Mouse (Mus musculus): ENCODE data around the gene Spint1. TPM values are rescaled to one million over a fixed set of nuclear protein-coding genes. Genes with fewer than 3 reads are reported as not detected.
A peak's percentile ranks its signal among the peaks of the same experiment; 100 is the strongest.

Gene Spint1
- polyA plus RNA-seq, 1 experiment, result 0.82 TPM

GRCm38 (mm10) chr2:119262978-119263377 is 25.8 kb downstream of the Spint1 start:
- H3K79me2 ChIP-seq (ENCODE audit: control insufficient read depth, insufficient read depth), result no peaks in the 10 kb centered on the region
- no peaks in the 10 kb centered on the region for H3K27me3 ChIP-seq (ENCODE audit: control insufficient read depth, insufficient read depth, insufficient read length)
- no peak overlapping the region for H3K4me3 ChIP-seq (ENCODE audit: insufficient read depth, poor library complexity, severe bottlenecking)
- peak overlapping the region; percentile 33 for H3ac ChIP-seq (ENCODE audit: control insufficient read depth, insufficient read length, low read depth)
- H3K36me3 ChIP-seq (ENCODE audit: control insufficient read depth, insufficient read depth), result no peaks in the 10 kb centered on the region
- peak; percentile 12 for TF ChIP-seq MYOD1 (IDR thresholded peaks at IDR 0.05; ENCODE audit: control insufficient read depth, insufficient read length, low read depth)
- no peak for TF ChIP-seq MYOG (IDR thresholded peaks at IDR 0.05; ENCODE audit: control insufficient read depth, extremely low read depth, insufficient read length)
- peak; percentile 79 for TF ChIP-seq MAX (IDR thresholded peaks at IDR 0.05)
- peak; percentile 59 for TF ChIP-seq CEBPB (IDR thresholded peaks at IDR 0.05; ENCODE audit: low read depth)
- no peaks in the 10 kb centered on the region for H3K79me3 ChIP-seq (ENCODE audit: low read depth)

GRCm38 (mm10) chr2:119263813-119264212 is 26.7 kb downstream of the Spint1 start:
- Histone ChIP-seq H3ac (ENCODE audit: control insufficient read depth, insufficient read length, low read depth) (no peak overlapping the region), H3K79me2 (ENCODE audit: control insufficient read depth, insufficient read depth) (no peaks in the 10 kb centered on the region), H3K36me3 (ENCODE audit: control insufficient read depth, insufficient read depth) (no peaks in the 10 kb centered on the region), H3K79me3 (ENCODE audit: low read depth) (no peaks in the 10 kb centered on the region), H3K27me3 (ENCODE audit: control insufficient read depth, insufficient read depth, insufficient read length) (no peaks in the 10 kb centered on the region), H3K4me3 (ENCODE audit: insufficient read depth, poor library complexity, severe bottlenecking) (no peak overlapping the region)
- TF ChIP-seq USF1 (IDR thresholded peaks at IDR 0.05; ENCODE audit: low read depth) (no peak), MAX (IDR thresholded peaks at IDR 0.05) (no peak), CTCF (IDR thresholded peaks at IDR 0.05; ENCODE audit: control insufficient read depth, insufficient read depth, insufficient read length) (no peak)

- Histone ChIP-seq H3K79me3 (ENCODE audit: low read depth) (no peaks in the 10 kb centered on the region), H3ac (ENCODE audit: control insufficient read depth, insufficient read length, low read depth) (no peak overlapping the region), H3K4me3 (ENCODE audit: insufficient read depth, poor library complexity, severe bottlenecking) (no peak overlapping the region), H3K36me3 (ENCODE audit: control insufficient read depth, insufficient read depth) (no peaks in the 10 kb centered on the region), H3K27me3 (ENCODE audit: control insufficient read depth, insufficient read depth, insufficient read length) (no peaks in the 10 kb centered on the region), H3K79me2 (ENCODE audit: control insufficient read depth, insufficient read depth) (no peaks in the 10 kb centered on the region)
- TF ChIP-seq FOSL1 (IDR thresholded peaks at IDR 0.05; ENCODE audit: insufficient read depth, low read length, poor library complexity, severe bottlenecking), result no peak
- no peak for TF ChIP-seq MAX (IDR thresholded peaks at IDR 0.05)
- TF ChIP-seq CEBPB (IDR thresholded peaks at IDR 0.05; ENCODE audit: low read depth), result no peak
- no peak for TF ChIP-seq CTCF (IDR thresholded peaks at IDR 0.05; ENCODE audit: control insufficient read depth, insufficient read depth, insufficient read length)
- no peak for TF ChIP-seq MYOD1 (IDR thresholded peaks at IDR 0.05; ENCODE audit: control insufficient read depth, insufficient read length, low read depth)
- no peak for TF ChIP-seq USF1 (IDR thresholded peaks at IDR 0.05; ENCODE audit: low read depth)
- no peak for TF ChIP-seq MYOG (IDR thresholded peaks at IDR 0.05; ENCODE audit: control insufficient read depth, extremely low read depth, insufficient read length)
These were observed 33.1 kb downstream of the Spint1 start for GRCm38 (mm10) chr2:119270286-119270642.

GRCm38 (mm10) chr2:119270643-119271331 is 33.6 kb downstream of the Spint1 start, which contains the start of gene Rhov:
Rhov (minus strand) TSS chr2:119271272.
- H3ac ChIP-seq (ENCODE audit: control insufficient read depth, insufficient read length, low read depth), result peak within 1 kb of the TSS; percentile 43
- H3K4me3 ChIP-seq (ENCODE audit: insufficient read depth, poor library complexity, severe bottlenecking), result peak within 1 kb of the TSS; percentile 21
- H3K79me2 ChIP-seq (ENCODE audit: control insufficient read depth, insufficient read depth), result no peaks in the 10 kb centered on the region
- no peak for TF ChIP-seq MAX (IDR thresholded peaks at IDR 0.05)
- TF ChIP-seq CTCF (IDR thresholded peaks at IDR 0.05; ENCODE audit: control insufficient read depth, insufficient read depth, insufficient read length), result peak; percentile 57
- no peaks in the 10 kb centered on the region for H3K36me3 ChIP-seq (ENCODE audit: control insufficient read depth, insufficient read depth)
- no peaks in the 10 kb centered on the region for H3K27me3 ChIP-seq (ENCODE audit: control insufficient read depth, insufficient read depth, insufficient read length)
- H3K79me3 ChIP-seq (ENCODE audit: low read depth), result no peaks in the 10 kb centered on the region

- Histone ChIP-seq H3K27me3 (ENCODE audit: control insufficient read depth, insufficient read depth, insufficient read length) (no peaks in the 10 kb centered on the region), H3K79me3 (ENCODE audit: low read depth) (no peaks in the 10 kb centered on the region), H3ac (ENCODE audit: control insufficient read depth, insufficient read length, low read depth) (no peak overlapping the region), H3K36me3 (ENCODE audit: control insufficient read depth, insufficient read depth) (no peaks in the 10 kb centered on the region), H3K79me2 (ENCODE audit: control insufficient read depth, insufficient read depth) (no peaks in the 10 kb centered on the region), H3K4me3 (ENCODE audit: insufficient read depth, poor library complexity, severe bottlenecking) (no peak overlapping the region)
- TF ChIP-seq USF1 (IDR thresholded peaks at IDR 0.05; ENCODE audit: low read depth), result no peak
- TF ChIP-seq CTCF (IDR thresholded peaks at IDR 0.05; ENCODE audit: control insufficient read depth, insufficient read depth, insufficient read length), result no peak
- no peak for TF ChIP-seq MYOG (IDR thresholded peaks at IDR 0.05; ENCODE audit: control insufficient read depth, extremely low read depth, insufficient read length)
- TF ChIP-seq CEBPB (IDR thresholded peaks at IDR 0.05; ENCODE audit: low read depth), result no peak
- TF ChIP-seq FOSL1 (IDR thresholded peaks at IDR 0.05; ENCODE audit: insufficient read depth, low read length, poor library complexity, severe bottlenecking), result no peak
- no peak for TF ChIP-seq MAX (IDR thresholded peaks at IDR 0.05)
- no peak for TF ChIP-seq MYOD1 (IDR thresholded peaks at IDR 0.05; ENCODE audit: control insufficient read depth, insufficient read length, low read depth)
These were observed 37.0 kb downstream of the Spint1 start for GRCm38 (mm10) chr2:119274126-119274525.

- Histone ChIP-seq H3K79me2 (ENCODE audit: control insufficient read depth, insufficient read depth) (no peaks in the 10 kb centered on the region), H3K27me3 (ENCODE audit: control insufficient read depth, insufficient read depth, insufficient read length) (no peaks in the 10 kb centered on the region), H3K4me3 (ENCODE audit: insufficient read depth, poor library complexity, severe bottlenecking) (no peak overlapping the region), H3K36me3 (ENCODE audit: control insufficient read depth, insufficient read depth) (no peaks in the 10 kb centered on the region), H3ac (ENCODE audit: control insufficient read depth, insufficient read length, low read depth) (no peak overlapping the region), H3K79me3 (ENCODE audit: low read depth) (no peaks in the 10 kb centered on the region)
- TF ChIP-seq CTCF (IDR thresholded peaks at IDR 0.05; ENCODE audit: control insufficient read depth, insufficient read depth, insufficient read length), result no peak
- no peak for TF ChIP-seq MYOG (IDR thresholded peaks at IDR 0.05; ENCODE audit: control insufficient read depth, extremely low read depth, insufficient read length)
- no peak for TF ChIP-seq USF1 (IDR thresholded peaks at IDR 0.05; ENCODE audit: low read depth)
- TF ChIP-seq MAX (IDR thresholded peaks at IDR 0.05), result no peak
- no peak for TF ChIP-seq MYOD1 (IDR thresholded peaks at IDR 0.05; ENCODE audit: control insufficient read depth, insufficient read length, low read depth)
These were observed 39.8 kb downstream of the Spint1 start for GRCm38 (mm10) chr2:119276926-119277325.

Data from C2C12 (cell line).